Mouse (Mus musculus) adrenal gland, adult (tissue): ENCODE measurements around the gene Olfr1196.
"Not testable (repeated sequence)": the region's sequence is repeated elsewhere in the genome, so short reads cannot be mapped to it uniquely, and the experiment has no call there.

Source experiments
- DNase-seq, 2 experiments: peaks; one replicate each; pipeline ENCODE4 v3.0.0; 2022 to 2023; ENCODE audit warnings: low spot score in 1 of 2; ENCODE audit not compliant: inconsistent age in 2 of 2

Gene Olfr1196

GRCm38 (mm10) chr2:88704497-88704896, at the start of gene Olfr1196:
Gene Olfr1196 (minus strand): TSS chr2:88704597.
- DNase-seq = no peak

- DNase-seq = no peak
Measured at GRCm38 (mm10) chr2:88751270-88751669, 46.9 kb upstream of the Olfr1196 start, which contains the start of gene Olfr1198. Gene Olfr1198 (minus strand): TSS chr2:88751370.

- no peak for DNase-seq
Measured at GRCm38 (mm10) chr2:88743379-88743778, 39.0 kb upstream of the Olfr1196 start.

GRCm38 (mm10) chr2:88732266-88732665, 27.9 kb upstream of the Olfr1196 start, which contains the start of gene Olfr1197:
Gene Olfr1197 (minus strand): TSS chr2:88732366.
- DNase-seq = no peak

- no peak for DNase-seq
Measured at GRCm38 (mm10) chr2:88689087-88689486, 15.3 kb downstream of the Olfr1196 start, which contains the start of gene Olfr1195. Gene Olfr1195 (minus strand): TSS chr2:88689187.

- DNase-seq = not testable (repeated sequence)
Measured at GRCm38 (mm10) chr2:88675328-88675727, 29.1 kb downstream of the Olfr1196 start, which contains the start of gene Olfr1193. Gene Olfr1193 (plus strand): TSS chr2:88675628.

GRCm38 (mm10) chr2:88648209-88648608, 56.2 kb downstream of the Olfr1196 start, which contains the start of gene Olfr1192-ps1:
Gene Olfr1192-ps1 (plus strand): TSS chr2:88648509.
- DNase-seq = no peak
